Mouse (Mus musculus): Measurements from ENCODE around the gene Elovl5.
A peak's percentile ranks its signal among the peaks of the same experiment; 100 is the strongest.

The Elovl5 gene

DNA sequence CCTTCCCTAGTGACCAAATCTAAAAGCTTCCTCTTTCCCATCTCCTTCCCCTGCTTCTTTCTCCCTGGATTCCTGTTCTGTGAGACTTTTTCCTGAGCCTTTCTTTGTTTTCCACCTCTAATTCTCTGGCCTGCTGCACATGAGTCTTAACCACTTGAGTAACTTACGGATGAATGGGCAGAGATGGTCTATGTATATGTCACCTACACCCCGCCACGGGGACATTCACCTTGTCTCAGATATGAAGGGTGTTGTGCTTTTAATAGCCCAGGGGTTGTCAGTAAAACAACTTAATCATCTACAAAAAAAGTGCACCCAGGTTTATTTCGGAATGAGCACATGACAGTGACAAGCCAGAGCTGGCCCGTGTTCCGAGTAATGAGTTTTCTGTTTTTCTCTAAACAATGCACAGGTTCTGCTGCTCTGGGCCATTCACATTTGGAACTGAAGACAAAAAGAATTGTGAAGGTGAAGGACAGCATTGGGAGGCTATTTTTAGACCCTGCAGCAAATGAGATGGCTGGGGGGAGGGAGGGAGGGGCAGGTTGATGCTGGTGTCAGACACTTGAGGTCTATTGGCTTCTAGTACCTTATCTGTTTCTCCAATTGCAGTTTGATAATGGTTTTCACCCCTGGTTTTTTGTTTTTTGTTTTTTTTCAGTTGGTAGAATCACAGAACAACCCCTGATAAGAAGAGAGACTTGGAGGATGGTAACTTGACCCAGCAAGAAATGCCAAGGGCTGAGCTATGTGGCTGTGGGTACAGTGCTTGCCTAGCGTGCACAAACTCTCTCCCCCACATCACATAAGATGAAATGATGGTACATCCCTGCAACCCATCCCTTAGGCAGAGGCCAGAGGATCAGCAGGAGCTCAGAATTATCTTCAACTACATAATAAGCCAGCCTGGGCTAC is 83.7 kb downstream of the Elovl5 start:
- no peak for DNase-seq (ENCODE audit: low spot score)

DNA sequence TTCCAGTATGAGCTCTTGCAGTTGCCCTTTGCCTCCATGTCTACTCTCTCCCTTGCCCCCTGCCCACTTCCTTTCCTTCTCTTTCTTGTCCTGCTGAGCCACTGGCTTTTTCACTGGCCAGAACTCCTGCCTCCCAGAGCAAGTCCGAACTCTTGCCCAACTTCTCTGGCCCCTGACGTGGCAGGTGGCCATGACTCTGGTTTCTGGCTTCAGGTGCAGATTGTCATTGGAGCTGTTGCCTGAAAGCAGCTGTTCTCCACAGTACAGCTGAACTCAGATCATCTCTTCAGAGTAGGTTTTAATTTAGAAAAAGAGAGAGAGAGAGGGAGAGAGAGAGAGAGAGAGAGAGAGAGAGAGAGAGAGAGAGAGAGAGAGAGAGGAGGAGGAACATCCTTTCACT is 86.1 kb downstream of the Elovl5 start:
- DNase-seq (ENCODE audit: low spot score): no peak

DNA sequence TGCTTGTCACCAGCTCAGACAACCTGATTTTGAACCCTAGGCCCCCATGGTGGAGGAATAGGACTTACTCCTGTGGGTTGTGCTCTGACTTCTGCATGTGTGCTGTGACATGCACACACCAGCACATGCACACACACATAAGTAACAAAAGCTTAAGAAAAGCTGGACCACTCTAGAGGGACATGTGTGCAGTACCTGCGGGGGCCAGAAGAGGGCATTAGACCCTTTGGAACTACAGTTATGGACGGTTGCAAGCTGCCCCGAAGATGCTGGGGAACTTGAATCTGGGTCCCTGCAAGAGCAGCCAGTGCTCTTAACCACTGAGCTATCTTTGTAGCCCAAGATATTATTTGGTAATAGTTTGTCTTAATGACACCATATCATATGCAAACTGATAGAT is 88.3 kb downstream of the Elovl5 start:
- DNase-seq (ENCODE audit: low spot score): no peak

DNA sequence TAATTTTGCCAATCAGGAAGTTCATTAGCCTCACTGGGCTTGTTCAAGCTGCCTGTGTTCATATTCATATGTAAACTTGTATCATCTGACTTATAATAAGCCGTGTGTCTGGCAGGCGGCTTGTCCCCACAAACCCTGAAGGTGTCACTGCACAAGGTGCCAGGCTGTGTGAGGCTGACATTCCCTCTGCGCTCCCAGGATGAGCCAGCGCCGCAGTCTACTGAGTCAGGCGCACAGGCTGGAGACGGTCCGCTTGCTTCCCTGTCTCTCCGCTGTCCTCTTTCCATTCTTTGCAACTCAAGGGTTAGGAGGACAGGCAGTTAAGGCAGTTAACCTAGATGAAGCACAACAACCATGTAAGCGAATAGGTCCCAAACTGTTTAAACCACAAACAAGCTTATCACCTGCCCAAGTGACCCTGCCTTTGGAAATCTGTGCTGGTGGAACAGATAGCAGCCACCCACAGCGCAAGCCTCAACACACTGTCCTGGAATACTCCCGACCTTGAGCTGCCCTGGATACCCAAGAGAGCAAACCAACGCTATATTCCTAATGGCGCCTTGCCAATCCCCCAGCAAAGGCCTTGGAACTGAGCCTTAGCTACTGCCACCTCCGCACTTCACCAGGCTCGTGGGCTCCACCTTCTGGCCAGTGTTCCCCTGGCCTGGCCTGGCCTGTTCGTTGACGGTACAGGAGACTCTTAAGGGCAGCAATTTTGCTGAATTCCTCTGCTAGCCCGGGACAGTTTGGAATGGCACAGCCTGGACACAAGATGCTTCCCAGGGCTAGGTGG is 89.2 kb downstream of the Elovl5 start:
- DNase-seq (ENCODE audit: low spot score): peak; percentile 90

DNA sequence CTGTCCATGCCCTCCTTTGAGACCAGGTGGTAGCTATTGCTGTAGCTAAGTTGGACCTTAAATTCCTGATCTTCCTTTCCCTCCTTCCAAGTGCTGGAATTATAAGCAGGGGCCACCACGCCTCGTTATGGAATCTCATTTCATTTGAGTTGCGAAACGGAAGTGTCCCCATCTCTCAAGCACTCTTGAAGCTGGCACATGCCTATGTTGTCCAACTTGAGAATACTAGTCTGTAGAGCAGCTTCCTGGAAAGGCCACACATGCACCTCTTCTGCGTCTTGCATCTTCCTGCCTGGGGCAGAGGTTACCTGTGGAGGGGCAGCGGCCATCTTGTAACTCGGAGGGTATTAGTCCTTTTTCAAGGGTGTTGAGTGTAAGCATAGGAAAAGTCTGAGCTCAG is 92.2 kb downstream of the Elovl5 start:
- DNase-seq (ENCODE audit: low spot score): no peak

DNA sequence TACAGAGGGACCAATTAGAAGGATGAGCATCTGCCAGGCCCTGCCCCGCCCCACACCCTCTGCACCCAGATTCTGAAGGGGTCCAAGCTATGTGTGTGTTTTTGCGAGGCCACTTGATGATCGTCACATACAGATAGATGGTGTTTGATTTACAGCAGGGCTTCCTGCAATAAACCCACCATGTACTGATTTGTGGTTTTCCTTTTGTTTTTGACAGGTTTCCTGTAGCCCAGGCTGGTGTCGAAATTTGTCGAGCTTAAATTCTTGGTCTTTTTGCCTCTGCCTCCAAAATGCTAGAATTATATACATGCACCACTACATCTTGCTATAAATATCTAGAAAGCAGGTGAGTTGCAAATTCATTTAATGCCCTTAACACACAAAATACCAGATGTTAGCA is 93.0 kb downstream of the Elovl5 start:
- DNase-seq (ENCODE audit: low spot score): no peak

DNA sequence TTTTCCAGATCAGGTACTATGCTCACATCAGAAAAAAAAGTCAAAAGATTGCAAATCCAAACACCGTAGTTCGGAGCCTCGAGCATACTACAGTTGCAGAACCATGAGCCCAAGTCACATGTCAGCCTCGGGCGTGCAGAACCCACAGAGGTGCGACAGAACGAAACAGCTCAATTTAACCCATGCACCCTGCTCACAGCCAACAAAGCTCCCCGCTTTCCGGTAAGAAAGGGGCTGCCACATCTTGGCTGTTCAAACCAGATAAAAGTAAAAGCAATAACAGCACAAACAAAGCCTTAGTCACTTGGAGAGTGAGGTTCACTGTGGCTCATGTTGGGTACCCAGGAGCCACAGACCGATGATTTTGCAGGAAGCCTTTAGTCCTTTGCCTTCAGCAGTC is 93.5 kb downstream of the Elovl5 start:
- DNase-seq (ENCODE audit: low spot score): no peak

DNA sequence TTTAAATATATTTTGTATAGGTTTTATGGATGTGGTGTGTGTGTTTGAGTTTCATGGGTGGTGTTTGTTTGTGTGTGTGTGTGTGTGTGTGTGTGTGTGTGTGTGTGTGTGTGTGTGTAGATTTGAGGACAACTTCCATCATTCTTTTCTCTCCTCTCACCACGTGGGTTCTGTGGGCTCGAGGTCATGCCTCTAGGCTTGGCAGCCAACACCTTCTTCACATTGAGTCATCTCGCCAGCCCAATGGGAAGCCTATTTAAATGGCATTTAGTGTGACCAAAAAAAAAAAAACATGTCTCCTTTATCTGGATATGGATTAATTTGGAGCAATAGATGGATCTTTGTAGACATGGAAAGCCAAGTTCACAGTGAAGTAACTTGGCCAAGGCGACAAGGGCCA is 94.9 kb downstream of the Elovl5 start:
- DNase-seq (ENCODE audit: low spot score): no peak

DNA sequence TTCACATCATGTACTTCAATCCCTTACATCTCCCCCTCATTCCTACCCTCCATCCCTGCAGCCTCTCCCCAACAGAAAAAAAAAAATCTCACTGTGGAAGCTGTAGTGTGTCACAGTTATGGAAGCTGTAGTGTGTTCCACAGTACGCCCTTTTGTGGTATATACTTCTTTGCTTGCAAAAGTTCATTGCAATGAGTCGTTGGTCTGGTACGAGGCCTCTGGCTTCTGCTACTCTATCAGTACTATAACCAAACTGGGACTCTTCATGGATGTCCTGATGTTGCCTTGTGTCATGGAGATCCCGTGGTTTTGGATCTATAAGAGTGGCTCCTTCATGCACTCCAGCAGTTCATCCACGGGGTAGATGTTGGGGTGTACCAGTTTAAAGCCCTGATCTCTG is 95.5 kb downstream of the Elovl5 start:
- no peak for DNase-seq (ENCODE audit: low spot score)

DNA sequence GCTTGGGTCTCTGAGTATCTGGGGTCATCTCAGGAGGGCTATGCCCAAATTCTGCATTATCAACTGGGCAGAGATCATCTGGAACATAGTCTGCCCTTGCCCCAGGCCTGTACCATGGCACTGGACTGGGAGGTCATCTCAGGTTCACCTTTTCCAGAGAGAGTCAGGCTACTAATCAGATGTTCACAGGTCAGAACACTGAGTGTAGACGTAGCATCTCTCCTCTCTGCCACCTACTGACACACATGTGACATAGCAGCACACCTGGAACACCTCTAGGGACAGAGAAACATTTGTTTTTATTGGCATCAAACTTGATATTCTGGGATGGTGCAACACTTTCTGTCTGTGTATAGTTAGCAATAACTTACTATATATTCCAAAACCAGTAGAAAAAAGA is 96.6 kb downstream of the Elovl5 start:
- no peak for DNase-seq (ENCODE audit: low spot score)

DNA sequence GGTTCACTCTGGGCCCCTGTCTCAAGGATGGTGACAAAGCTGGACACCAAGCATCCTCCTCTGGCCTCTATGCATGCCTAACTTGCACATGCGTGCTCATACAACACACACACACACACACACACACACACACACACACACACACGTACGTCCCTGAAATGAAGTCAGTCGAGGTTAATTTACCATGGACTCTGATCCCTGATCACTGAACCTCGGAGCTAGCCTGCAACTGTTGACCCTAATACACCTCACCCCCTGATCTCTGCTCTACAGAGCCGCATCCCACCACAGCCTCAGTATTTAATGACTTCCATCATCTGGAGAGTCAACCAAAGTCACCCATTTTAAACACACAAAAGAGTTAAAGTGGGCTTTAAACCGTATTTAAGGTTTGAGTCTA is 98.7 kb downstream of the Elovl5 start:
- no peak for DNase-seq (ENCODE audit: low spot score)

DNA sequence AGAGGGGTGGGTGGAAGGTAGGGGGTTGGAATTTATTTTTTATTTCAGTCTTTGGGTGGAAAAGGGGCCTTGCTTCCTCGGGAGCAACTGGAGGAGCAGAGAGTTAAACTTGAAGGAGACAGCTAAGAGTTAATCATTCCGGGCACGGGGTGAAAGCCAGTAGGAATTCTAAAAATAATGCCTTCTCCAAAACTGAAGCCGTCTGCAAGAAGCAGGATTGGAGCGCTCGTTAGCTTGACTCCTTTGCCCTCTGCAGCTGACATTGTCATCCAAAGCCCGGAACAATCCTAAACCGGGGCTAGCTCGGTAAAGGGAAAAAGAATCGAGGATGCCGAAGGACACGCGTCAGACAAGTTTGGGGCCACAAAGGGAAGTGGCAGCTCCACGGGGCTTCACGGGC is 99.1 kb downstream of the Elovl5 start:
- DNase-seq (ENCODE audit: low spot score): no peak

DNA sequence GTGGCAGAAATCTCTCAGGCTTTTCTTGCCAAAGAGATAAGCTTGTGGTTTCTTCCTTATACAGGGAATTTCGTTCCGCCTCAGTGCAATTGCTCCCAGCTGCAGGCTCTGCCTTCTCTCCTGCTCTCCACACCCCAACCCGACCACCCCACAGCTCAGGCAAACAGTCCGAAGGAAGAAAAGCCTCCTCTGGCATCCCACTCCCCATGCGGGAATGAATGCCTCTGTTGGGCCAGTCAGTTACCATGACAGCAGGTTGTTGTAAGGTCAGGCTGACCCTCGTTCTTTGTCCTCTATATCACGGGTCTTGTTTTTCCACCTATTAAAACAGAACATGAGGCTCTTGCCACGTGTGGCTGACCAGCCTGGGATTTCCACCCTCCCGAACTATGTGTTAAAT is 104.1 kb downstream of the Elovl5 start:
- peak; percentile 49 for DNase-seq (ENCODE audit: low spot score)

DNA sequence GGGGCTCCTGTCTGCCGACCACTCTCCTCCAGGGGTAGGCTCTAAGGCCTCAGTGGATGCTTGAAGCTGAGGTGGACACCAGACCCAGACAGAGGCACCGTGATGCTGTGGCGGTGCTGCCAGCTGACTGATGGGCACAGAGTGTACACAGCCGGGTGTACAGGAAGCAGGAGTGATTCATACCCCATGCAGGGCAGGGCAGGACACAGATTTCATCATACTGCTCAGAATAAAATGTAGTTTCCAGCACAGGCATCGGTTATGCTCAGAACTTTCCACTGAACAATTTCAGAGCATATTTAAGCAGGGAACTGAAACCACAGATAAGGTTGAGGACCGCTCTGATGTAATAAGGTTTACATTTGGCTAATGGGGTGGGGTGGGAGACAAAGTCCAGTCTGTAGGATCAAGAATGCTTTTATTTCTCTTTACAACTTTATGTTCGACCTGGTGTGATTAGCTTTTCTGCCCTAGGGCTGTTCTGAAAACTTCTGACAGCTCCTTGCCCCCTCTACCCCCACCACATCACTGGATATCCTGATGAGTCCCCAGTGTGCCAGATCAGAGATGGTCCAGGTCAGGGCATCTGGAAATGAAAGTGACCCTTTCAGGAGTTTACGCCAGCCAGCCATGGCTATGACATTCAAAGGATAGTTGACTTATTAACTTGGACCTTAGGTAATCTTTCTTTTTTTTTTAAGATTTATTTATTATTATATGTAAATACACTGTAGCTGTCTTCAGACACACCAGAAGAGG is 105.2 kb downstream of the Elovl5 start:
- no peak for DNase-seq (ENCODE audit: low spot score)

DNA sequence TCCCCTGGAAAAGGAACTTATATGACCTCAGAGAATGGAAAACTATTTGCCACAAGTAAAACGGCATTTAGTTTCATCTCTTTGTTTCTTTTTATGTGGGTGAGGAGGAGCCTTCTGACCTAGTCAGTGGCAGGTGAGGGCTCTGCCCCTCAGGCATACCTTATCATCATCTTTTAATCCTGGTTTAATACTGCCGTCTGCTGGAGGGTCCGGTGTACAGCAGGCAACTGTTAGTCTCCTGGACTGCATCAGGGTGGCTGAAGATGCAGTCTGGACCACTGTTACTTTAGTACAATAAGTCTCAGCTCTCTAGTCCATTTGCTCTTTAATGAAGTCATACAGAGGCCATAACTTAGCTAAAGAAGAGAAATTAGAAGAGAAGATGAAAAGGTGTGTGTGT is 107.7 kb downstream of the Elovl5 start:
- DNase-seq (ENCODE audit: low spot score): peak; percentile 65

DNA sequence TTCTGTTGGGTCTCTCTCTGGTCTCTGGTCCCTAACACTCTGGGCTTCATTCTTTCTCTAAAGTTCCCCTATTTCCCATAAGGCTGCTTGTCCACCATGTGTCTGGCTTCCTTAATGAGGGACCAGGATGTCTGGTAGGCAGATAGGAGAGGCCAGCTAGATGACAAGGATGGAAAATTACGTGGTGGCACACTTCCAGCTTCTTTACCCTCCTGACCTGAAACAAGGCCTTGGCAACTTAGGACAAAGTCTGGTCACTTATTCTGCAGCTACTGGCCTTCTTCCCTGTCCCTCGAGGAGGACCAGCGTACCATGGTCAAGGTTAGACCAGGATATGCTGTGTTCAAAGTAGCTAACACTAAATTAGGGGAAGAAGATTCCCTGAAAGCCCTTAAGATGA is 109.9 kb downstream of the Elovl5 start:
- DNase-seq (ENCODE audit: low spot score): no peak

DNA sequence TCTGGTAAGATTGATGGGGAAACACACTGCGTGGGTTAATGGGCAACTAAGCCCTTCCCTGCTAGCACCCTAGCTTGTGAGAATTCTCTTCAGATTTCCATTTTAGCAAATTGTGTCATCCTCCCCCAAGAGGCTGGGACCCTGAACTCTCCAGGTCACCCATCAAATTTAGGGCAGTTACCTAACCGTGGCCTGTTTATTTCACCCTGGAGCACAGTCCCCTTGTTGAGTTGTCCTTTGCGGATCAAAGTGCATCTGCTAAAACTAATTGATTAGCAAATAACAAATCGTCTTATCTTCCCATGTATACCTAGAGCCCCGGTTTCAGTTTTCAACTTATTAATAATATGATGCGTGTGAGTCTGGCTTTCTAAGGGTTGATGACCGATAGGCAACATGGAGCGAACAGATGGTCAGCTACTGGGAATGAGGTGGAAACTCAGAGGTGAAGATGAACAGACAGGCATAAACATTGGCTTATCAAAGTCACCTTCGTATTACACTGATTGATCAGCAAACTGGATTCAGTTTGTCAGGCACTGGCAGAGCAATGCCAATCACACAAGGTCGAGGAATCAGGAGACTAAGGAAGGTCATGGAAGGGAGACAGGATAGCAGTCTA is 113.8 kb downstream of the Elovl5 start:
- DNase-seq (ENCODE audit: low spot score): no peak

DNA sequence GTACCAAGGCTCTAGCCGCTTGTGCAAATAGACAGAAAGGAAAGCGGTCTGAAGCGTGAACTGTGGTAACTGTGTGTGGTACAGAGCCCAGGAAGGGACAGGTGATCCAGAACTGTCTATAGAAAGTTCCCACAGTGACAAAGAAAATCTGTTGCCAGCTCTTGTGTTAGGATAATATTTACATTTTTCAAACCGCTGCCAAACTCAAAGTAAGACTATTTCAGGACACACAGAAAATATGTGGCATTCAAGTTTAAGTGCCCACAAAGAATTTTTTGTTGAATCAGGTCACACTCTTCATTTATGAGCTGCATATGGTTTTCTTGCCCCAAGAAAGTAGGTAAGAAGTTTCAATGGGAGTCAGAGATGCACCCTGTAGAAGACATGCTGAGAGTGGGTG is 115.8 kb downstream of the Elovl5 start:
- no peak for DNase-seq (ENCODE audit: low spot score)

Data from ovary, postnatal 14 days (tissue).